Mouse (Mus musculus): Measurements from ENCODE around the gene Pla2g2d. TPM values are rescaled to one million over a fixed set of nuclear protein-coding genes. Genes with fewer than 3 reads are reported as not detected.

The Pla2g2d gene
- polyA plus RNA-seq, 1 experiment from 2014 or later = not detected

GRCm38 (mm10) chr4:138782098-138782497, 6.6 kb downstream of the Pla2g2d start:
- no peak overlapping the region for H3K9ac ChIP-seq (replicated peaks)
- no peaks in the 10 kb centered on the region for H3K9me3 ChIP-seq
- H3K4me1 ChIP-seq (replicated peaks) = peaks cover 10% of the 10 kb centered on the region
- H3K27ac ChIP-seq = no peak overlapping the region
- ATAC-seq (ENCODE audit: insufficient number of reproducible peaks, insufficient read depth, low FRiP score, low TSS enrichment, low read depth) = no peak
- no peak overlapping the region for H3K4me2 ChIP-seq
- peaks cover 8% of the 10 kb centered on the region; the same call in 1 of the 2 replicates for H3K27me3 ChIP-seq
- H3K36me3 ChIP-seq = no peaks in the 10 kb centered on the region
- 80% methylated on average over 6 of the region's 6 CpGs for WGBS
- no peak overlapping the region for H3K4me3 ChIP-seq (replicated peaks)

- Histone ChIP-seq H3K36me3 (no peaks in the 10 kb centered on the region), H3K27me3 (peaks cover 5% of the 10 kb centered on the region; the same call in 1 of the 2 replicates), H3K4me1 (replicated peaks) (no peaks in the 10 kb centered on the region), H3K27ac (no peak overlapping the region), H3K9me3 (no peaks in the 10 kb centered on the region), H3K9ac (replicated peaks) (no peak overlapping the region), H3K4me3 (replicated peaks) (no peak overlapping the region), H3K4me2 (no peak overlapping the region)
- 64% methylated on average over 4 of the region's 4 CpGs for WGBS
- ATAC-seq (ENCODE audit: insufficient number of reproducible peaks, insufficient read depth, low FRiP score, low TSS enrichment, low read depth) = no peak
Measured at GRCm38 (mm10) chr4:138785721-138786120, 10.2 kb downstream of the Pla2g2d start.

GRCm38 (mm10) chr4:138786141-138786540, 10.6 kb downstream of the Pla2g2d start:
- H3K4me1 ChIP-seq (replicated peaks) = no peaks in the 10 kb centered on the region
- H3K9ac ChIP-seq (replicated peaks) = no peak overlapping the region
- H3K9me3 ChIP-seq = no peaks in the 10 kb centered on the region
- no peak overlapping the region for H3K27ac ChIP-seq
- no peaks in the 10 kb centered on the region for H3K36me3 ChIP-seq
- peaks cover 5% of the 10 kb centered on the region; the same call in 1 of the 2 replicates for H3K27me3 ChIP-seq
- ATAC-seq (ENCODE audit: insufficient number of reproducible peaks, insufficient read depth, low FRiP score, low TSS enrichment, low read depth) = no peak
- WGBS = 66% methylated on average over 4 of the region's 4 CpGs
- no peak overlapping the region for H3K4me2 ChIP-seq
- H3K4me3 ChIP-seq (replicated peaks) = no peak overlapping the region

GRCm38 (mm10) chr4:138788381-138788780, 12.8 kb downstream of the Pla2g2d start:
- Histone ChIP-seq H3K36me3 (no peaks in the 10 kb centered on the region), H3K27ac (no peak overlapping the region), H3K9me3 (no peaks in the 10 kb centered on the region), H3K27me3 (peaks cover 5% of the 10 kb centered on the region; the same call in 1 of the 2 replicates), H3K9ac (replicated peaks) (no peak overlapping the region), H3K4me1 (replicated peaks) (0 out of 2 replicates have a peak, but pooled peaks cover 5% of the 10 kb centered on the region), H3K4me3 (replicated peaks) (no peak overlapping the region), H3K4me2 (no peak overlapping the region)
- no peak for ATAC-seq (ENCODE audit: insufficient number of reproducible peaks, insufficient read depth, low FRiP score, low TSS enrichment, low read depth)
- WGBS = 71% methylated on average over 4 of the region's 4 CpGs

DNA sequence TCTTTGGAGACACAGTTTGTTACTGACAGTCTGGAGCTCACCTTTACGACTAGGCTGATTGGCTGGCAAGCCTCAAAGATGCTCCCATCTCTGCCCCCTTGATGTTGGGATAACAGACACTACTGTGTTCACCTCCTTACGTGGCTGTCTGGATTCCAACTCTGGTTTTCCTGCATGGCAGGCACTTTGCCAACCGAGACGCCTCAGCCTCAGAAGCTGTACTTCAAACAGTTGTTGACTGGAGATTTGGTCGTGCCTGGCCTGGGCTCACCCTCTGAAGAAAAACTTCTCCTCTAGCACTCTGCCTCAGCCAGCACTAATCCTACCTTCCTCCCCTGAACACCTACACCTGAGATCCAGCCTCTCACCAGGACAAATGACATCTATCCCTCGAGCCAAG, 15.9 kb downstream of the Pla2g2d start:
- no peak overlapping the region for H3K27ac ChIP-seq
- H3K9me3 ChIP-seq = no peaks in the 10 kb centered on the region
- H3K4me1 ChIP-seq (replicated peaks) = 0 out of 2 replicates have a peak, but pooled peaks cover 5% of the 10 kb centered on the region
- H3K36me3 ChIP-seq = no peaks in the 10 kb centered on the region
- H3K9ac ChIP-seq (replicated peaks) = no peak overlapping the region
- no peak for ATAC-seq (ENCODE audit: insufficient number of reproducible peaks, insufficient read depth, low FRiP score, low TSS enrichment, low read depth)
- no peak overlapping the region for H3K4me2 ChIP-seq
- no peaks in the 10 kb centered on the region; the same call in 1 of the 2 replicates for H3K27me3 ChIP-seq
- WGBS = 65% methylated on average over 6 of the region's 6 CpGs
- no peak overlapping the region for H3K4me3 ChIP-seq (replicated peaks)

GRCm38 (mm10) chr4:138792599-138792998, 17.1 kb downstream of the Pla2g2d start:
- WGBS = 48% methylated on average over 9 of the region's 9 CpGs
- ATAC-seq (ENCODE audit: insufficient number of reproducible peaks, insufficient read depth, low FRiP score, low TSS enrichment, low read depth) = no peak
- Histone ChIP-seq H3K27me3 (no peaks in the 10 kb centered on the region), H3K9ac (replicated peaks) (no peak overlapping the region), H3K4me1 (replicated peaks) (peaks cover 5% of the 10 kb centered on the region; the same call in 1 of the 2 replicates), H3K4me3 (replicated peaks) (no peak overlapping the region), H3K9me3 (no peaks in the 10 kb centered on the region), H3K36me3 (no peaks in the 10 kb centered on the region), H3K4me2 (no peak overlapping the region), H3K27ac (peak overlapping the region; percentile 18; the same call in 1 of the 2 replicates)

DNA sequence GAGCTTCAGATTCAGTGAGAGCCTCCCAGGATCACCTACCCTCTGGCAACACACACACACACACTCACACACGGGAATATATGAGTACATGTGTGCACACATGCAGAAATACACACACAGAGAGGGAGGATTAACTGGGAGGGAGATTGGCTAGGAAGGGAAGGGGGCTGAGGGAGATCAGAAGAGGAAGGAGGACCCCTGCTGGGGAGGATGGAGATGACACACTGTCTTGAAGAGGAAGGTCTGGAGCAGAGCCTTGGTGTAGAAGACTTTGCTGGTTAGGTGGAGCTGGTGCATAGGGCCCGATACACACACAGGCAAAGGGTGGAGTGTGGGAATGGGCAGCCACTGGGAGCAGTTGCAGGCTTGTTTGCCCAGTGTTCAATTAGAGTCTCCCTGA, 17.7 kb downstream of the Pla2g2d start:
- Histone ChIP-seq H3K9me3 (no peaks in the 10 kb centered on the region), H3K4me3 (replicated peaks) (no peak overlapping the region), H3K27ac (peak overlapping the region; percentile 18; the same call in 1 of the 2 replicates), H3K4me2 (no peak overlapping the region), H3K9ac (replicated peaks) (no peak overlapping the region), H3K27me3 (no peaks in the 10 kb centered on the region), H3K36me3 (no peaks in the 10 kb centered on the region), H3K4me1 (replicated peaks) (peaks cover 5% of the 10 kb centered on the region; the same call in 1 of the 2 replicates)
- ATAC-seq (ENCODE audit: insufficient number of reproducible peaks, insufficient read depth, low FRiP score, low TSS enrichment, low read depth) = no peak
- 65% methylated on average over 2 of the region's 2 CpGs for WGBS

GRCm38 (mm10) chr4:138794344-138794743, 18.8 kb downstream of the Pla2g2d start:
- Histone ChIP-seq H3K4me1 (replicated peaks) (peaks cover 5% of the 10 kb centered on the region; the same call in 1 of the 2 replicates), H3K4me2 (no peak overlapping the region), H3K27ac (no peak overlapping the region), H3K36me3 (no peaks in the 10 kb centered on the region), H3K9ac (replicated peaks) (no peak overlapping the region), H3K9me3 (no peaks in the 10 kb centered on the region), H3K4me3 (replicated peaks) (no peak overlapping the region), H3K27me3 (no peaks in the 10 kb centered on the region)
- ATAC-seq (ENCODE audit: insufficient number of reproducible peaks, insufficient read depth, low FRiP score, low TSS enrichment, low read depth) = no peak
- WGBS = 90% methylated on average over 6 of the region's 6 CpGs

DNA sequence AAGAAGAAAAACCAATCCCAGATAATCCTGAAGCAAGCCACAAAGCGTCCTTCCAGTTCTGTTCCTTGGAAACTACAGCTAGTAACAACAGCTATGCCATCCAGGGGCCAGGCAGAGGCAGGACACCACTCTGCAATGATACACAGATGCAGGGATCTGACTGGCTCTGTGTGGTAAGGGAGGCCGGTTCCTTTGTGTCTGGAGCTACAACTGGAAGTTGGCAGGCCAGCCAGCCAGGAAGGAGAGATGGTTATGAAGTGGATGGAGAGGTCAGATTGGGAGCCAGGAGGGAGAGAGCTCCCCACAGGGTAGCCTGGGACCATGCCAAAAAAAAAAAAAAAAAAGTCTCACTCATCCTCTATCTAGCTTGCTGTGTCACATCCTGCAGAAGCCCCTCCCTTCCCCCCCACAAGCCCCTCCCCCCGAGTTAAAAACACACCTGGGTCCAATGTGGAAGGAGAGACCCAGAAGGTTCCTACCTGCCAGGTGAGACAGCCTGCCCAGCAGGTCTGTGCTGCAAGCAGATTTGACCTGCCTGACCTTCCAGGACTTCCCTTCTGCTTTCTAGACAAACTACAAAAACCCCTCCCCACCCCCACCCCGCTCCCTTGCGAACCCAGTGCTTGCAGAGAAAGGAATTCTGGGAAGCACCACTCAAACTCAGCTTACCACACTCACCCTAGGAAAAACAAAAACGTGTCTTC, 21.1 kb downstream of the Pla2g2d start:
- Histone ChIP-seq H3K4me2 (no peak overlapping the region), H3K9me3 (no peaks in the 10 kb centered on the region), H3K36me3 (no peaks in the 10 kb centered on the region), H3K4me3 (replicated peaks) (no peak overlapping the region), H3K4me1 (replicated peaks) (peaks cover 16% of the 10 kb centered on the region; the same call in 1 of the 2 replicates), H3K27me3 (no peaks in the 10 kb centered on the region), H3K9ac (replicated peaks) (no peak overlapping the region), H3K27ac (no peak overlapping the region)
- ATAC-seq (ENCODE audit: insufficient number of reproducible peaks, insufficient read depth, low FRiP score, low TSS enrichment, low read depth) = no peak
- 47% methylated on average over 6 of the region's 6 CpGs for WGBS

- Histone ChIP-seq H3K9ac (replicated peaks) (no peak overlapping the region), H3K27ac (no peak overlapping the region), H3K4me3 (replicated peaks) (no peak overlapping the region), H3K27me3 (no peaks in the 10 kb centered on the region), H3K9me3 (no peaks in the 10 kb centered on the region), H3K4me1 (replicated peaks) (peaks cover 16% of the 10 kb centered on the region; the same call in 1 of the 2 replicates), H3K36me3 (no peaks in the 10 kb centered on the region), H3K4me2 (no peak overlapping the region)
- 53% methylated on average over 4 of the region's 4 CpGs for WGBS
- ATAC-seq (ENCODE audit: insufficient number of reproducible peaks, insufficient read depth, low FRiP score, low TSS enrichment, low read depth) = no peak
Measured at GRCm38 (mm10) chr4:138797217-138797570, 21.7 kb downstream of the Pla2g2d start.

DNA sequence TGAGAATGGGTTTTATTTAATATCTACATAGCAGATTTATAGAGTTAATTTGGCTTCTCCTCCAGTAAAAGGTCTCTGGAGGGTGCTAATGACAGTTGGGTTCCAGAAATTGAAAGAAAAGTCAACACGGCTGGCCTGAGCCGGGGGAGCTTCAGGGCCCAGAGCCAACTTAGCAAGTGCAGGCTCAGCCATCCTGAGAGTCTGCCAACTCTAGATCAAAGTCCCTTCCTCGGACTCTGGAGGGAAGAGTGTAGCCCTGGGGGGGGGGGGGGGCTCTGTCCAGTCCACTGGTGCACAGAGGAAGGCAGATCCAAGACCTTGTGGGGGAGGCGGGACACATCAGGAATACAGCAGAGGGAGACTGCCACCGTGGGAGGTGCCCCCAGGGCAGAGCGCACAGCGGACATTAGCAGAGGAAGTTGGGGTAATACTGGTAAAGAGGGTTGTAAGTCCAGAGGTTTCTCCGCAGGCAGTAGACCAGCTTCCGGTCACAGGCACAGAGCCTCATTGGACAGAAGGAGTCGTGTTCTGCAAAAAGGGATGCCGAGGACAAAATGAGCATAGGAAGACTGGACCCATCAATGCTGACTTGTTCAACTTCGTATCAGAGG, 24.7 kb downstream of the Pla2g2d start:
- no peaks in the 10 kb centered on the region for H3K27me3 ChIP-seq
- ATAC-seq (ENCODE audit: insufficient number of reproducible peaks, insufficient read depth, low FRiP score, low TSS enrichment, low read depth) = 0 out of 2 replicates have a peak, but pooled peaks have one; percentile 20
- H3K4me1 ChIP-seq (replicated peaks) = peaks cover 11% of the 10 kb centered on the region; the same call in 1 of the 2 replicates
- no peak overlapping the region for H3K4me3 ChIP-seq (replicated peaks)
- H3K9ac ChIP-seq (replicated peaks) = no peak overlapping the region
- no peaks in the 10 kb centered on the region for H3K36me3 ChIP-seq
- H3K9me3 ChIP-seq = no peaks in the 10 kb centered on the region
- 63% methylated on average over 12 of the region's 12 CpGs for WGBS
- no peak overlapping the region for H3K27ac ChIP-seq
- no peak overlapping the region for H3K4me2 ChIP-seq
